Mouse (Mus musculus) midbrain, embryonic 10.5 days (tissue): ENCODE results near the gene Larp1b. TPM values are rescaled to one million over a fixed set of nuclear protein-coding genes. Genes with fewer than 3 reads are reported as not detected.
A peak's percentile ranks its signal among the peaks of the same experiment; 100 is the strongest.

Experiments
- DNase-seq: peaks from one replicate; pipeline ENCODE4 v3.0.0-alpha.2; 2017; ENCODE audit warnings: low spot score
- H3K27ac ChIP-seq: fragments of 300-500 bp; sonication (generic); replicated peaks from 2 replicates; pipeline ENCODE4 v1.5.1; 2016; ENCODE audit warnings: mild to moderate bottlenecking
- H3K27me3 ChIP-seq: fragments of 300-500 bp; sonication (generic); 2 replicates; pipeline ENCODE4 v1.6.1; 2016; ENCODE audit warnings: low read depth, mild to moderate bottlenecking; ENCODE audit not compliant: poor library complexity, severe bottlenecking
- H3K36me3 ChIP-seq: fragments of 300-500 bp; sonication (generic); 2 replicates; pipeline ENCODE4 v1.6.1; 2016; ENCODE audit warnings: mild to moderate bottlenecking, moderate library complexity
- H3K4me1 ChIP-seq: fragments of 300-500 bp; sonication (generic); 2 replicates; pipeline ENCODE4 v1.6.1; 2016
- H3K4me3 ChIP-seq: fragments of 300-500 bp; sonication (generic); 2 replicates; pipeline ENCODE4 v1.5.1; 2016; ENCODE audit warnings: mild to moderate bottlenecking, moderate library complexity
- H3K9me3 ChIP-seq: fragments of 300-500 bp; sonication (generic); replicated peaks from 2 replicates; pipeline ENCODE4 v1.6.1; 2016; ENCODE audit warnings: mild to moderate bottlenecking
- WGBS: fragments of 180-500 bp; shearing (Covaris S2); methylation state at CpG from one replicate; pipeline ENCODE4 v1.1.7; 2016; 5-methylcytosine and 5-hydroxymethylcytosine counted together
- polyA plus RNA-seq: library from polyadenylated mRNA; unstranded; fragments of >200 nt; fragmentation: Nextera tagmentation; extraction: Ambion mirVana; gene quantifications from 2 replicates; pipeline ENCODE4 v1.2.1, GENCODE M21; 2016

Gene Larp1b
- polyA plus RNA-seq, 1 experiment from 2014 or later: 2.0 TPM

DNA sequence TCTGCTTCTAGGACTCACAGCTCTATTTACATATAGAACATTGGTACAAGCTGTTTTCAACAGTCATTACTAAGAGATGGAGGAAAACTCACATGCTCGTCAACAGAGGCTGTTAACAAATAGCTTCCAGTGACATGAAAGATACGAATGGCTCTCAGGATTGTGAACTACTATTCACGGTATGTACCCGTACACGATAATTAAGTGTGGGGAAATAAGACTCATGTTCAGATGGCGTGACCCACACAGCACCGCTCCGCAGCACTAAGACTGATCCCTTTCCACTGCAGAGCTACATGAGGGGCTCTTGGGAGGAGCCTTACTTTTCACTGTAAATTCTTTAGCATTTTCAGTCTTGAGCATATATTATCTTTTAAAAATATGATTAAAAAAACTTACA is 125.7 kb downstream of the Larp1b start:
- peaks cover 5% of the 10 kb centered on the region; the same call in 1 of the 2 replicates for H3K36me3 ChIP-seq
- no peaks in the 10 kb centered on the region for H3K27me3 ChIP-seq
- no peaks in the 10 kb centered on the region for H3K9me3 ChIP-seq
- 94% methylated on average over 8 of the region's 8 CpGs for WGBS
- DNase-seq: no peak
- no peak overlapping the region for H3K4me3 ChIP-seq
- peaks cover 2% of the 10 kb centered on the region; the same call in 1 of the 2 replicates for H3K4me1 ChIP-seq
- no peak overlapping the region for H3K27ac ChIP-seq

DNA sequence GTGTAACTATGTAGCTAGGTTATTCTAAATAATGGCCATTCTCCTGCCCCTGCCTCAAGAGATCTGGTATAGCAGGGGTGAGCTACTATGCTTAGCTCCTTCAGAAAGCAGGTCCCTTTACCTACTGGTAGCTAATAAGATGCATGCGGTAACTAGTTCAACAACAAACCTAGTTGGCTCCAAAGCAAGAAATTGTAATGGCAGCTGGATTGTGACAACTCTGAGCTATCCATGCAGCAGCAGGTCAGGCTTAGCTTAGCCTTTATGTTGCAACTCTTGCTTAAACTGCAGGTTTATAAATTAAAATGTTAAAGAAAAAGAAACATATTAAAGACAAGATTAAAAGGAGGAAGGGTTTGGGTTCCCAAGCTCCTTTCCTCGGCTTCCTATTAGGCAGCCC is 129.0 kb downstream of the Larp1b start:
- H3K27me3 ChIP-seq: no peaks in the 10 kb centered on the region
- H3K27ac ChIP-seq: no peak overlapping the region
- 0 out of 2 replicates have a peak, but pooled peaks cover 4% of the 10 kb centered on the region for H3K36me3 ChIP-seq
- no peaks in the 10 kb centered on the region for H3K9me3 ChIP-seq
- peaks cover 19% of the 10 kb centered on the region for H3K4me1 ChIP-seq
- 95% methylated on average over 2 of the region's 2 CpGs for WGBS
- no peak for DNase-seq
- H3K4me3 ChIP-seq: no peak overlapping the region

DNA sequence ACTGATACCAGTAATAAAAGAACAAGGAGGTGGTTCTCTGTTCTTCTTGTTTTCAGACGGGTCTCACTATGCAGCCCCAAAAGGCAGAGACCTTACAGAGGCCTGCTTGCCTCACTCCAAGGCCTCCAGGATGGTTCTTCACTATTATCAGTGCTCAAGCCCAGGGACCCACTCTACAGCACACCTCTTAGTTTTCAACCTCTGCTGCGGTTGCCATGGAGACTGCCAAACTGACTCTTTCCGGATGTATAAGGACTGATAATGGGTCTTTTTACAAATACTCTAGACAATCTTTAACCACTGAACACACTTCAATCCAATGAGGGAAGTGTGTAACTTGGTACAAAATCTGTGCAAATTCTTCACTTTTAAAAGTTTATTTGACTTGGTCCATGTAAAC is 131.1 kb downstream of the Larp1b start:
- Histone ChIP-seq H3K27me3 (no peaks in the 10 kb centered on the region), H3K4me3 (peak overlapping the region; percentile 92), H3K4me1 (peaks cover 38% of the 10 kb centered on the region), H3K36me3 (0 out of 2 replicates have a peak, but pooled peaks cover 4% of the 10 kb centered on the region), H3K9me3 (no peaks in the 10 kb centered on the region), H3K27ac (no peak overlapping the region)
- WGBS: 52% methylated on average over 3 of the region's 3 CpGs
- no peak for DNase-seq

DNA sequence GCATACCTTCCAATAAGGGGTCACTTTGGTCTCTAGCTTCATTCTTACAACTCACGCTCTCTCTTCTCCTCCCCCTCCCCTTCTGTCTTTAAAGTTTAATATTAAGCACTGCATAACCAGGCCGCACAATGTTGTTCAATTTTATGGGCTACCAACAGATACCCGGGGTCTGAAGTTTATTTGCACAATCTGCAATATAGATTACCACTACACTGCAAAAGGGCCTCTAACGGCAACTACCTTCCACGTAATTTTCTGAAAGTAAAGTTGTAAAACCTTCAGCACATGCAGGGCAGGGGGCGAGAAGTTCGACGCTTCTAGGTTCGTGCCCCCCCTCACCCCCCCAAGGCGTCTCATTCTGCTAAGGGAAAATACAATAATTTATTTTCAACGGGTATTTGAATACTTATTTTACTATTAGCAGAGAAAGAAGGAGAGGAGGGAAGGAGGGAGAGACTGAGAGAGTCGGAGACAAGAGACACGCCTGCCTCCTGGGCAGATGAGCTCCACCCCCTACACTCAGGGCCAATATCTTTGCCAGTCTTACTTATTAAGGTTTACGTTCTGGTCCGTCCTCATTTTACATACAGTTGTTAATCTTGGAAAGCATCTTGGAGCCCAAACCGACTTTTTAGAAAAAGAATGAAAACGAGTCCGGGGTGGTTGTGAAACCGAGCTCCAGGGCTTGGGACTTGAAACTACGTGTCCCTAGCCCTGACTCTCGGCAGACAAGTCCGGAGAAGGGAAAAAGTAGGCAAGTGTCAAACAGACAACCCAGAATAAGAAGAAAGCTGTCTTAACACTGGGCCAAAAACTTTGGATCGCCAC is 132.1 kb downstream of the Larp1b start:
- 4% methylated on average over 23 of the region's 23 CpGs for WGBS
- H3K27me3 ChIP-seq: no peaks in the 10 kb centered on the region
- peak; percentile 36 for DNase-seq
- peak overlapping the region; percentile 96 for H3K27ac ChIP-seq
- peaks cover 40% of the 10 kb centered on the region for H3K4me1 ChIP-seq
- no peaks in the 10 kb centered on the region for H3K9me3 ChIP-seq
- peak overlapping the region; percentile 92 for H3K4me3 ChIP-seq
- 0 out of 2 replicates have a peak, but pooled peaks cover 4% of the 10 kb centered on the region for H3K36me3 ChIP-seq

DNA sequence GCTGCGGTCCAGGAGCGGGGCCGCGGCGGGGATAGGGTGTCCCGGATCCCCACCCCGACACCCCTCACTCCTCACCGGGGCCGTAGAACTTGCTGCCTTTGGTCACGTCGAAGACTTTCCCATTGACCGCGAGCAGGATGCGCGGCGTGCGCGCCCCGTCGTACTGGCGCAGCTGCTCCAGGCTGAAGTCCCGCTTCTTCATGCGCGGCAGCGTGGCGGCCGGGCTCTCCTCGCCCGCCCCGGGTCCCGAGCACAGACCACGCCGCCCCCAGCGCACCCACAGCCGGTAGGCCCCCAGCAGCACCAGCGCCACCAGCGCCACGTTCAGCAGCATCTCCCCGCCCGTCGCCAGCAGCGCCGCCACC is 132.9 kb downstream of the Larp1b start:
- H3K27ac ChIP-seq: peak overlapping the region; percentile 96

DNA sequence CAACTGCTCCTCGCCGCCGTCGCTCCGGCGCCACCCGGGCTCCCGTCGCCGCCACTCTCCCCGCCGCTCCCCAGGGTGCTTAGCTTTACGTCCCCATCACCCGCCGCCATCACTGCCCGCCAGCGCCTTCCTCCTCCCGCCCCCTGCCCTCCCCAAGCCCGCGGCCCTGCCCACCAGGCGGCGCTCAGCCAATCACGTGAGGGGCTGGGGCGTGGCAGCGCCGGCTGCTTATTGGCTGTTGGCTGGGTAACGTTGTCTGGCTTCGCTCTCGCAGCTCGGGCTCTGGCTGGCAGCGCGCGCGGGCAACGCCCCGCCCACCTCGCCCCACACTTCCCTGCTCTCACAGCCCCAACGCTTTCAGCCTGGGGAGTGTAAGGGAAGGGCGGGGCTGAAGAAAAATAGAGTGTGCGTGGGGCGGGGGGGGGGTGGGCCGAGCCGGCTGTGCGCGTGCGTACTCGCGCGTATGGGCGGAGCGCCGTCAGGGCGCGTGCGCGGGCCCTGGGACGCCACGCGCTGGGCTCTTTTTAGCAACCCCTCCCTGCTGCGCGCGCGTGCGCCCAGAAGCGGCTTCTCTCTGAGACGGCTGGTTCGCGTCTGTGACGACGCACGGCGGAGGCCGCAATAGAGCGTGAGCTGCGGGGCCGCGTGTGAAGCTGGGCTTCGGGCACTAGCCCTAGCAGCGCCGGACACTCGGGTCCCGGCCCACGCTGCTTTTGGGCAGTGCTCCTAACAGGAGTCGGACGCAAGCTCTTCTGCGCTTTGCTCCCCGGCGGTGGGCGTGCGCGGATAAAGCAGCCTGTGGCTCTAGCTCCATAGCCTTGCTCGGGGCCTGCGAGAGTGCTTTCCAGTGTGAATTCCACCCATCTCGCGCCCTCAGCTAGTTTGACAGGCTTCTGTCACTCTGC is 133.5 kb downstream of the Larp1b start, which contains the start of gene Pgrmc2:
Gene Pgrmc2, minus strand, starts transcription at position 162 of the 905 bp plus-strand sequence.
- peak within 1 kb of the TSS; percentile 96 for H3K27ac ChIP-seq
- H3K4me1 ChIP-seq: peaks cover 40% of the 10 kb centered on the region
- H3K9me3 ChIP-seq: no peaks in the 10 kb centered on the region
- 0 out of 2 replicates have a peak, but pooled peaks cover 4% of the 10 kb centered on the region for H3K36me3 ChIP-seq
- peak; percentile 98 for DNase-seq
- under 1% methylated on average over 95 of the region's 95 CpGs for WGBS
- H3K4me3 ChIP-seq: peak within 1 kb of the TSS; percentile 92
- H3K27me3 ChIP-seq: no peaks in the 10 kb centered on the region

More for the DNA sequence above, 132.9 kb downstream of the Larp1b start:
- no peaks in the 10 kb centered on the region for H3K27me3 ChIP-seq
- H3K4me3 ChIP-seq: peak overlapping the region; percentile 92
- DNase-seq: no peak
- H3K36me3 ChIP-seq: 0 out of 2 replicates have a peak, but pooled peaks cover 4% of the 10 kb centered on the region
- H3K9me3 ChIP-seq: no peaks in the 10 kb centered on the region
- WGBS: under 1% methylated on average over 43 of the region's 43 CpGs
- H3K4me1 ChIP-seq: peaks cover 40% of the 10 kb centered on the region

DNA sequence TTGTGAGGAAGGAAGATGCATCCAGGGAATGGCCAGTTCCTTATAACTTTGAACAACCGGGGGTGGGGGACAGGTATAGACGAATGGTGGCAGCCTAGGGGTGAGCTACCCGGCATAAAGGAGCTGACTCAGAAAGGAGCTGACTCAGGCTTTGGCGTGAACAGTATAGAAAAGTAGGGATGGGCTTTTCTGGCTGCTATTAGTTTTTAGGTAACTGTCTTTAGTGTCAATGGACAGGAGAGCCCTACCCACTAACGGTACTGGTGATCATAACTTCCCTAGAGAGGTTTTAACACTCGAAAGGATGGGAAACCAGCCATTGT is 134.1 kb downstream of the Larp1b start:
- Histone ChIP-seq H3K27me3 (no peaks in the 10 kb centered on the region), H3K9me3 (no peaks in the 10 kb centered on the region), H3K4me3 (peak overlapping the region; percentile 92), H3K36me3 (0 out of 2 replicates have a peak, but pooled peaks cover 2% of the 10 kb centered on the region), H3K27ac (peak overlapping the region; percentile 96), H3K4me1 (peaks cover 40% of the 10 kb centered on the region)
- WGBS: 6% methylated on average over 6 of the region's 6 CpGs
- DNase-seq: no peak

DNA sequence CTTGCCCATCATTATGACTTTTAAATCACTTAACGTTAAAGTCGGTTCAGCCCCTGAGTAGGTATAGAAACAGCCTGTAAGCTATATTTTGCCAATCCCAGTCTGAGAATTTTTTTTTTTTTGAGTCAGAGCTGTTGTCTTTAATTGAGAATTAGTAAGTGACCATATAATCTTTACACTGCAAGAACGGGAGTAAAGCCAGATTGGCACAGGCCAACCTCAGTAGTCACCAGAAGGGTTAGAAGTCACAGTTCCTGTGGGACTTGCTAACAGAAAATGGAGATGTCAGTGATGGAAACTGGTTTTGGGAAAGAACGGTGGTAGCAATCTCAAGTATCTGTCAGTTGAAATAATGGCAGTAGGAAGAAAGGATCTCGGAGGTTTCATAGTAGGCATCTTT is 134.8 kb downstream of the Larp1b start:
- Histone ChIP-seq H3K4me3 (no peak overlapping the region), H3K36me3 (no peaks in the 10 kb centered on the region), H3K4me1 (peaks cover 40% of the 10 kb centered on the region), H3K9me3 (no peaks in the 10 kb centered on the region), H3K27me3 (no peaks in the 10 kb centered on the region), H3K27ac (no peak overlapping the region)
- 87% methylated on average over 5 of the region's 5 CpGs for WGBS
- DNase-seq: no peak

DNA sequence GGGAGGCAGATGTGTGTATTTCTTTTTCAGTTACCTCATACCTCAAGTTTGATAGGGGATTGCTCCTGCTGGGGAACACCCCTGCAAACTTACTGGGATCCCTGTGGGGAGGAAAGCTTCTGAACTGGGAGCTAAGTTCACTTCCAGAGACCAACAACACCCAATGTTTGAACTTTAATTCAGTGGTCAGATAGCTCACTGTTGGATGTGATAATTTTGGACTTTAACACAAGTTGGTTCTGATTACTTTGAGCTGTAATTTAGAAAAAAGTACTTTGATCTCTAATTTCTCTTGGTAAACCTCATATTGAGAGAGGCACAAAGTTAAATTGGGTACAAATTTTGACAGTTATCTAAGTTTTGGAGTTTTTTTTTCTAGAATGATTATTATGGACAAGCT is 137.4 kb downstream of the Larp1b start:
- Histone ChIP-seq H3K4me1 (peaks cover 24% of the 10 kb centered on the region), H3K27ac (no peak overlapping the region), H3K27me3 (no peaks in the 10 kb centered on the region), H3K36me3 (no peaks in the 10 kb centered on the region), H3K9me3 (no peaks in the 10 kb centered on the region), H3K4me3 (no peak overlapping the region)
- DNase-seq: no peak

Other genes starting within 250 kb of the Larp1b start
- gene Slc25a31, start 241.0 kb upstream of the Larp1b start, polyA plus RNA-seq: 0.10 and 0.21 TPM in 2 replicates
- gene Hspa4l, start 205.3 kb upstream of the Larp1b start, polyA plus RNA-seq: 55.1 and 56.1 TPM in 2 replicates
- gene Plk4, start 149.8 kb upstream of the Larp1b start, polyA plus RNA-seq: 77.4 and 83.2 TPM in 2 replicates
- 6.6 and 7.7 TPM in 2 replicates for gene Mfsd8, start 102.9 kb upstream of the Larp1b start, polyA plus RNA-seq
- gene Abhd18, start 102.9 kb upstream of the Larp1b start, polyA plus RNA-seq: 6.0 and 6.4 TPM in 2 replicates
- gene 1700034I23Rik, start 47.3 kb upstream of the Larp1b start, polyA plus RNA-seq: 0.15 and 0.19 TPM in 2 replicates
- 31.2 and 34.3 TPM in 2 replicates for gene Pgrmc2, start 133.2 kb downstream of the Larp1b start, polyA plus RNA-seq